33 mouse cellular contexts compared by ENCODE assay signal in genomic region chr6:146929031-146929430, GRCm38 (mm10). TPM values are rescaled to one million over a fixed set of nuclear protein-coding genes. Genes with fewer than 3 reads are reported as not detected.
DNase-seq lines count a peak whose midpoint lies in the region; ATAC-seq and TF ChIP-seq lines count a peak whose summit lies in the region.
"Had no signal": no experiment of that assay in that cellular context is flagged by ENCODE, and none has a peak within 500 bp of the region (broad histone marks: within the 10 kb centered on the region; RNA-seq: fewer than 3 reads in every experiment).

No protein-coding gene starts in this region.

- no peak overlapping the region for H3K9ac ChIP-seq in heart, adult 2 months (ENCODE audit: low read depth, low read length)
- H3K9ac ChIP-seq in heart, embryonic 11.5 days (ENCODE audit: low read depth, low read length) = no peak overlapping the region
- no peak overlapping the region for H3K9ac ChIP-seq in kidney, postnatal 0 days (ENCODE audit: low read depth, low read length)
- H3K9ac ChIP-seq: embryonic facial prominence, embryonic 12.5 days; forebrain, embryonic 12.5 days; heart, embryonic 12.5 days; hindbrain, embryonic 13.5 days had no signal

- no peak for TF ChIP-seq EP300 in heart, adult 2 months (IDR thresholded peaks at IDR 0.05; ENCODE audit: insufficient read depth, low read depth, low read length)

- peak overlapping the region; percentile 40 for H3K27ac ChIP-seq in heart, adult 2 months
- H3K27ac ChIP-seq in heart, embryonic 11.5 days (ENCODE audit: low read depth, low read length) = no peak overlapping the region
- H3K27ac ChIP-seq in kidney, postnatal 0 days = 0 out of 2 replicates have a peak overlapping the region, but pooled peaks have one; percentile 11
- H3K27ac ChIP-seq in brown adipose tissue, adult 24 weeks (replicated peaks; ENCODE audit: low read depth, low read length) = peak overlapping the region; percentile 93
- H3K27ac ChIP-seq: embryonic facial prominence, embryonic 12.5 days; forebrain, embryonic 12.5 days; hindbrain, embryonic 13.5 days; limb, embryonic 10.5 days had no signal

- no peaks in the 10 kb centered on the region for H3K9me3 ChIP-seq in heart, embryonic 11.5 days (replicated peaks; ENCODE audit: control insufficient read depth, low read length)
- H3K9me3 ChIP-seq in kidney, postnatal 0 days (replicated peaks; ENCODE audit: low read length) = no peaks in the 10 kb centered on the region
- H3K9me3 ChIP-seq: embryonic facial prominence, embryonic 12.5 days; forebrain, embryonic 12.5 days; G1E; heart, embryonic 12.5 days; hindbrain, embryonic 13.5 days; limb, embryonic 10.5 days; megakaryocyte, embryonic 14.5 days had no signal

- no peak for TF ChIP-seq CTCF in heart, adult 2 months (IDR thresholded peaks at IDR 0.05)
- TF ChIP-seq CTCF in kidney, postnatal 0 days (IDR thresholded peaks at IDR 0.05; ENCODE audit: low read depth) = no peak

- DNase-seq in heart, adult 2 months = no peak
- no peak for DNase-seq in kidney, postnatal 0 days (ENCODE audit: low spot score)
- DNase-seq in kidney, postnatal 14 days = no peak
- DNase-seq in mesoderm, embryonic 11.5 days (ENCODE audit: low read depth, low spot score) = peak; percentile 29
- DNase-seq: adrenal gland, postnatal 36 days; cerebellum, adult 11 months; cerebellum, adult 9-11 months; heart, postnatal 10 days; kidney, adult 18-20 months; liver; lung, adult 2 months; lung, postnatal 36 days; midbrain, embryonic 14.5 days; right cerebral cortex, postnatal 14 days; thymus, postnatal 14 days had no signal

- H3K4me2 ChIP-seq in heart, embryonic 11.5 days = no peak overlapping the region
- H3K4me2 ChIP-seq in kidney, postnatal 0 days (ENCODE audit: low read length) = no peak overlapping the region
- H3K4me2 ChIP-seq: embryonic facial prominence, embryonic 12.5 days; forebrain, embryonic 12.5 days; heart, embryonic 12.5 days; hindbrain, embryonic 13.5 days had no signal

- H3K36me3 ChIP-seq in heart, adult 2 months (ENCODE audit: control insufficient read depth, insufficient read depth, low read length) = peaks cover 17% of the 10 kb centered on the region
- H3K36me3 ChIP-seq in heart, embryonic 11.5 days (ENCODE audit: control insufficient read depth, insufficient read depth, low read length) = no peaks in the 10 kb centered on the region
- 0 out of 2 replicates have a peak, but pooled peaks cover 3% of the 10 kb centered on the region for H3K36me3 ChIP-seq in kidney, postnatal 0 days (ENCODE audit: insufficient read depth, low read length)
- H3K36me3 ChIP-seq: embryonic facial prominence, embryonic 12.5 days; forebrain, embryonic 12.5 days; G1E; heart, embryonic 12.5 days; hindbrain, embryonic 13.5 days; limb, embryonic 10.5 days had no signal

- intact Hi-C loops in heart, adult 2 months (cut with DNase I) = no loop called here

- no peak for TF ChIP-seq POLR2A in heart, adult 2 months (IDR thresholded peaks at IDR 0.05; ENCODE audit: insufficient read depth, low read depth, low read length)

- ATAC-seq in heart, embryonic 11.5 days (replicated peaks; ENCODE audit: insufficient number of reproducible peaks, low FRiP score, low TSS enrichment) = no peak
- no peak for ATAC-seq in kidney, postnatal 0 days (replicated peaks; ENCODE audit: low FRiP score, low read depth)
- ATAC-seq in CD4-positive, CD25-positive, alpha-beta regulatory T cell, adult 4 months = no peak
- ATAC-seq: inflammation-experienced regulatory T-cells, adult 6 months; Patski had no signal

- peaks cover 16% of the 10 kb centered on the region for H3K4me1 ChIP-seq in heart, adult 2 months (ENCODE audit: control insufficient read depth, insufficient read depth, low read length)
- H3K4me1 ChIP-seq in heart, embryonic 11.5 days (ENCODE audit: control insufficient read depth, insufficient read depth, low read length) = peaks cover 16% of the 10 kb centered on the region
- H3K4me1 ChIP-seq in kidney, postnatal 0 days (replicated peaks; ENCODE audit: insufficient read depth, low read length) = peaks cover 4% of the 10 kb centered on the region; the same call in 1 of the 2 replicates
- H3K4me1 ChIP-seq in brown adipose tissue, adult 24 weeks (ENCODE audit: control insufficient read depth, insufficient read depth, insufficient read length, low read length) = peaks cover 30% of the 10 kb centered on the region

- 100% methylated on average over 2 of the region's 2 CpGs for WGBS in heart, adult 2 months
- 82% methylated on average over 2 of the region's 2 CpGs for WGBS in heart, embryonic 11.5 days (ENCODE audit: insufficient replicate concordance)
- 51% methylated on average over 2 of the region's 2 CpGs for WGBS in kidney, postnatal 0 days

- H3K27me3 ChIP-seq in heart, adult 2 months (ENCODE audit: control insufficient read depth, insufficient read depth, low read length) = no peaks in the 10 kb centered on the region
- H3K27me3 ChIP-seq in heart, embryonic 11.5 days (ENCODE audit: control insufficient read depth, insufficient read depth, low read length) = no peaks in the 10 kb centered on the region
- no peaks in the 10 kb centered on the region for H3K27me3 ChIP-seq in kidney, postnatal 0 days (ENCODE audit: insufficient read depth, low read length)
- H3K27me3 ChIP-seq: CH12.LX; embryonic facial prominence, embryonic 12.5 days; forebrain, embryonic 12.5 days; heart, embryonic 12.5 days; hindbrain, embryonic 13.5 days; megakaryocyte, embryonic 14.5 days; Patski had no signal

- H3K79me2 ChIP-seq in heart, adult 2 months (replicated peaks; ENCODE audit: control insufficient read depth, insufficient read depth, low read length) = peaks cover 8% of the 10 kb centered on the region

- no peak overlapping the region for H3K4me3 ChIP-seq in heart, adult 2 months
- no peak overlapping the region for H3K4me3 ChIP-seq in heart, embryonic 11.5 days (ENCODE audit: low read depth, low read length)
- no peak overlapping the region for H3K4me3 ChIP-seq in kidney, postnatal 0 days (replicated peaks; ENCODE audit: low read depth, low read length)
- H3K4me3 ChIP-seq in brown adipose tissue, adult 24 weeks (ENCODE audit: insufficient read depth, low read depth, low read length) = no peak overlapping the region
- H3K4me3 ChIP-seq: embryonic facial prominence, embryonic 12.5 days; erythroblast, embryonic 14.5 days; forebrain, embryonic 12.5 days; heart, embryonic 12.5 days; hindbrain, embryonic 13.5 days; limb, embryonic 10.5 days; megakaryocyte, embryonic 14.5 days had no signal

RNA-seq across cellular contexts. Expression of gene 1700034J05Rik, which starts 25.2 kb away (rescaled TPM):
- total RNA-seq in heart, adult 2 months (2021) = not detected
- not detected in 2 replicates for polyA plus RNA-seq in heart, adult 2 months (2012; rRNA removed)
- polyA plus RNA-seq in heart, embryonic 11.5 days (2014; fragmentation: Nextera tagmentation; extraction: Ambion mirVana) = 0.21 and 0.42 TPM in 2 replicates
- polyA plus RNA-seq in kidney, postnatal 0 days (2015; fragmentation: Nextera tagmentation; extraction: Ambion mirVana) = 0.09 TPM in 1 of 2 replicates, not detected in the other
- polyA plus RNA-seq in brown adipose tissue, adult 24 weeks (2012; ENCODE audit: insufficient read depth, insufficient read length, missing spikeins) = not detected in 2 replicates
- not detected for polyA plus RNA-seq in CD4-positive, CD25-positive, alpha-beta regulatory T cell, adult 4 months (2017; shearing (Covaris generic))
- total RNA-seq: adrenal gland, adult 18-20 months; adrenal gland, postnatal 36 days; CH12.LX; common myeloid progenitor, adult 5-6 weeks; gastrocnemius, postnatal 4 days; heart, postnatal 10 days; layer of hippocampus, postnatal 25 days had no signal
- polyA plus RNA-seq: erythroblast, embryonic 14.5 days; forebrain, embryonic 12.5 days; G1E; hindbrain, embryonic 13.5 days; lung, adult 2 months; midbrain, embryonic 14.5 days; Patski had no signal

RNA-seq across cellular contexts. Expression of gene Ppfibp1, which starts 40.7 kb away (rescaled TPM):
- 100 to 1,000 TPM; 102 to 128 TPM for total RNA-seq in heart, adult 2 months (2021)
- polyA plus RNA-seq in heart, adult 2 months (2012; rRNA removed) = 15.4 and 33.7 TPM in 2 replicates
- 78.0 and 86.2 TPM in 2 replicates for polyA plus RNA-seq in heart, embryonic 11.5 days (2014; fragmentation: Nextera tagmentation; extraction: Ambion mirVana)
- 55.9 and 60.2 TPM in 2 replicates for polyA plus RNA-seq in kidney, postnatal 0 days (2015; fragmentation: Nextera tagmentation; extraction: Ambion mirVana)
- 23.7 and 25.4 TPM in 2 replicates for polyA plus RNA-seq in brown adipose tissue, adult 24 weeks (2012; ENCODE audit: insufficient read depth, insufficient read length, missing spikeins)
- polyA plus RNA-seq in CD4-positive, CD25-positive, alpha-beta regulatory T cell, adult 4 months (2017; shearing (Covaris generic)) = 10 to 100 TPM in 1 of 2 experiments, 1 to 10 TPM in 1; 5.8 to 10.1 TPM
- polyA plus RNA-seq: erythroblast, embryonic 14.5 days had no signal
